Mouse (Mus musculus) stomach, postnatal 0 days (tissue): ENCODE data around the gene Erg.

Experiments used
- CTCF ChIP-seq: IDR thresholded peaks from 2 replicates; pipeline ENCODE4 v1.5.1; 2016; ENCODE audit warnings: antibody characterized with exemption, low read depth, mild to moderate bottlenecking, moderate library complexity
- EP300 ChIP-seq: optimal IDR thresholded peaks from 2 replicates; pipeline ENCODE3; 2016; ENCODE audit warnings: antibody characterized with exemption

GRCm38 (mm10) chr16:95467893-95468292, 118.5 kb downstream of the Erg start:
- no peak for TF ChIP-seq EP300
- TF ChIP-seq CTCF: no peak
